Mouse (Mus musculus) Patski (cell line): Measurements from ENCODE around the gene Zbtb42. TPM values are rescaled to one million over a fixed set of nuclear protein-coding genes. Genes with fewer than 3 reads are reported as not detected.

Experiments used
- ATAC-seq: fragments of 100-300 bp; one replicate; pipeline ENCODE4 v1.8.0; 2021
- CTCF ChIA-PET: fragments of 350-600 bp; sonication (Branson Sonifier 250); formaldehyde crosslinking; loops from one replicate; lab custom pipeline; 2022; ENCODE audit warnings: inconsistent platforms; lab: Charles Lee
- POLR2A ChIA-PET: fragments of 350-600 bp; sonication (Branson Sonifier 250); formaldehyde crosslinking; loops from one replicate; lab custom pipeline; 2022; ENCODE audit warnings: antibody characterized with exemption, inconsistent platforms; lab: Charles Lee
- DNase-seq: peaks from one replicate; pipeline ENCODE4 v3.0.0-alpha.2; 2011; ENCODE audit warnings: low read depth, low spot score
- H3K27me3 ChIP-seq: fragments of 371-371 bp; one replicate; pipeline ENCODE4 v1.5.1; 2021
- CTCF ChIP-seq: fragments of 100-300 bp; IDR thresholded peaks from one replicate; pipeline ENCODE4 v1.5.1; 2021
- in situ Hi-C: fragments of 300-500 bp; cut with MboI; formaldehyde crosslinking; loops from 3 replicates; pipeline ENCODE4 v1.11.1; 2018; ENCODE audit warnings: low pct_unique_long_range_greater_than_20kb, mixed read lengths
- polyA plus RNA-seq: library from polyadenylated mRNA; unstranded; gene quantifications from one replicate; pipeline ENCODE4 v1.2.3, GENCODE M21; 2021

Zbtb42 gene
- polyA plus RNA-seq, 1 experiment from 2014 or later = 4.7 TPM

- no peak for DNase-seq
- in situ Hi-C loops = no loop called here
- no peak for TF ChIP-seq CTCF
- ATAC-seq = no peak
- no peaks in the 10 kb centered on the region for H3K27me3 ChIP-seq
- POLR2A ChIA-PET = no interaction called here
- CTCF ChIA-PET = interaction anchor here (1.0 to 1.3 kb wide), 3 partner anchors 10 to 19 kb away, joined by 3 read pairs; no protein-coding TSS in a partner anchor
These were observed 49.2 kb downstream of the Zbtb42 start for GRCm38 (mm10) chr12:112727801-112728200.

- no peaks in the 10 kb centered on the region for H3K27me3 ChIP-seq
- in situ Hi-C loops = no loop called here
- CTCF ChIA-PET = interaction anchor here (1.3 kb wide), 1 partner anchor 145 kb away, joined by 3 read pairs; no protein-coding TSS in a partner anchor
- POLR2A ChIA-PET = no interaction called here
- no peak for DNase-seq
- TF ChIP-seq CTCF = no peak
- no peak for ATAC-seq
These were observed 52.2 kb downstream of the Zbtb42 start for GRCm38 (mm10) chr12:112730808-112731207.

Other genes starting within 250 kb of the Zbtb42 start
- 18.2 TPM for gene A530016L24Rik, start 189.4 kb upstream of the Zbtb42 start, polyA plus RNA-seq
- gene Tmem179, start 162.1 kb upstream of the Zbtb42 start, polyA plus RNA-seq = 1.1 TPM
- 59.8 TPM for gene Inf2, start 90.0 kb upstream of the Zbtb42 start, polyA plus RNA-seq
- 1.7 TPM for gene Adssl1, start 58.8 kb upstream of the Zbtb42 start, polyA plus RNA-seq
- gene Siva1, start 34.1 kb upstream of the Zbtb42 start, polyA plus RNA-seq = 36.0 TPM
- gene Akt1, start 3.9 kb upstream of the Zbtb42 start, polyA plus RNA-seq = 281 TPM
- gene Cep170b, start 41.6 kb downstream of the Zbtb42 start, polyA plus RNA-seq = 92.1 TPM
- 0.15 TPM for gene Pld4, start 81.8 kb downstream of the Zbtb42 start, polyA plus RNA-seq
- 44.1 TPM for gene Ahnak2, start 123.8 kb downstream of the Zbtb42 start, polyA plus RNA-seq
- 46.3 TPM for gene Clba1, start 130.1 kb downstream of the Zbtb42 start, polyA plus RNA-seq
- 23.5 TPM for gene Cdca4, start 150.6 kb downstream of the Zbtb42 start, polyA plus RNA-seq
- gene Gpr132, start 189.4 kb downstream of the Zbtb42 start, polyA plus RNA-seq = not detected